ENCODE assay signal across 25 mouse cellular contexts in genomic region chr4:106615637-106616036, GRCm38 (mm10). TPM values are rescaled to one million over a fixed set of nuclear protein-coding genes. Genes with fewer than 3 reads are reported as not detected.
A peak's percentile ranks its signal among the peaks of the same experiment; 100 is the strongest.
DNase-seq lines count a peak whose midpoint lies in the region; ATAC-seq and TF ChIP-seq lines count a peak whose summit lies in the region.
"Had no signal": no experiment of that assay in that cellular context is flagged by ENCODE, and none has a peak within 500 bp of the region (broad histone marks: within the 10 kb centered on the region; RNA-seq: fewer than 3 reads in every experiment).

No protein-coding gene starts in this region.

- no peak overlapping the region for H3K4me3 ChIP-seq in heart, embryonic 11.5 days (ENCODE audit: low read depth, low read length)
- H3K4me3 ChIP-seq in ES-E14 (ENCODE audit: insufficient read depth in 1 of 2, low read depth in 1 of 2, low read length in 2 of 2, poor library complexity in 1 of 2, severe bottlenecking in 1 of 2): peak overlapping the region; percentile 11 to 50
- H3K4me3 ChIP-seq in liver, embryonic 12.5 days: no peak overlapping the region
- H3K4me3 ChIP-seq: hindbrain, embryonic 13.5 days; limb, embryonic 10.5 days; liver, embryonic 15.5 days; neural tube, embryonic 13.5 days had no signal

- H3K4me1 ChIP-seq in heart, embryonic 11.5 days (ENCODE audit: control insufficient read depth, insufficient read depth, low read length): no peaks in the 10 kb centered on the region; the same call in 1 of the 2 replicates
- H3K4me1 ChIP-seq in ES-E14 (ENCODE audit: control insufficient read depth in 2 of 2, insufficient read depth in 2 of 2, low read length in 2 of 2, poor library complexity in 1 of 2): peaks cover 2 to 28% of the 10 kb centered on the region in 2 experiments; a peak in 2 of 4 replicates
- peaks cover 52% of the 10 kb centered on the region for H3K4me1 ChIP-seq in liver, embryonic 12.5 days

- peaks cover 15% of the 10 kb centered on the region for H3K27me3 ChIP-seq in heart, embryonic 11.5 days (ENCODE audit: control insufficient read depth, insufficient read depth, low read length)
- peaks cover 51% of the 10 kb centered on the region for H3K27me3 ChIP-seq in liver, embryonic 12.5 days (replicated peaks)

- no peak overlapping the region for H3K9ac ChIP-seq in heart, embryonic 11.5 days (ENCODE audit: low read depth, low read length)
- H3K9ac ChIP-seq in ES-E14 (ENCODE audit: insufficient read depth, low read depth, low read length, poor library complexity, severe bottlenecking): peak overlapping the region; percentile 69; the same call in 1 of the 2 replicates
- peak overlapping the region; percentile 29; the same call in 1 of the 2 replicates for H3K9ac ChIP-seq in liver, embryonic 12.5 days
- H3K9ac ChIP-seq: hindbrain, embryonic 13.5 days; liver, embryonic 15.5 days; neural tube, embryonic 13.5 days had no signal

- no peaks in the 10 kb centered on the region for H3K36me3 ChIP-seq in heart, embryonic 11.5 days (ENCODE audit: control insufficient read depth, insufficient read depth, low read length)
- H3K36me3 ChIP-seq in ES-E14 (ENCODE audit: control insufficient read depth, insufficient read depth, low read length, poor library complexity, severe bottlenecking): no peaks in the 10 kb centered on the region
- no peaks in the 10 kb centered on the region for H3K36me3 ChIP-seq in liver, embryonic 12.5 days
- H3K36me3 ChIP-seq: hindbrain, embryonic 13.5 days; limb, embryonic 10.5 days; liver, embryonic 15.5 days; neural tube, embryonic 13.5 days had no signal

- no peaks in the 10 kb centered on the region for H3K9me3 ChIP-seq in heart, embryonic 11.5 days (replicated peaks; ENCODE audit: control insufficient read depth, low read length)
- no peaks in the 10 kb centered on the region for H3K9me3 ChIP-seq in ES-E14 (ENCODE audit: control insufficient read depth, insufficient read depth, low read depth, low read length)
- H3K9me3 ChIP-seq in liver, embryonic 12.5 days (replicated peaks): no peaks in the 10 kb centered on the region
- H3K9me3 ChIP-seq: hindbrain, embryonic 13.5 days; limb, embryonic 10.5 days; liver, embryonic 15.5 days; neural tube, embryonic 13.5 days had no signal

- in situ Hi-C loops in ES-E14 (cut with MboI; ENCODE audit: low sequenced_read_pairs in 2 of 2, unreplicated experiment in 2 of 2): loop anchor here in 1 of 2 experiments (10.0 kb wide), 1 partner anchor 99 kb away; no protein-coding TSS in a partner anchor

- peak; percentile 6; the same call in 1 of the 2 replicates for ATAC-seq in heart, embryonic 11.5 days (replicated peaks; ENCODE audit: insufficient number of reproducible peaks, low FRiP score, low TSS enrichment)
- ATAC-seq in liver, embryonic 12.5 days: no peak
- ATAC-seq: activated CD4-positive, CD25-positive, alpha-beta regulatory T cell, adult 4 months; intestine, postnatal 0 days had no signal

- WGBS in heart, embryonic 11.5 days (ENCODE audit: insufficient replicate concordance): 68% methylated on average over 12 of the region's 12 CpGs
- WGBS in liver, embryonic 12.5 days (ENCODE audit: insufficient replicate concordance): 66% methylated on average over 12 of the region's 12 CpGs

- intact Hi-C loops in heart, postnatal 36 days (cut with DNase I): no loop called here

- no peak overlapping the region for H3K27ac ChIP-seq in heart, embryonic 11.5 days (ENCODE audit: low read depth, low read length)
- no peak overlapping the region for H3K27ac ChIP-seq in ES-E14 (ENCODE audit: insufficient read depth, low read depth, low read length, poor library complexity, severe bottlenecking)
- peak overlapping the region; percentile 84; the same call in 1 of the 2 replicates for H3K27ac ChIP-seq in liver, embryonic 12.5 days
- H3K27ac ChIP-seq: hindbrain, embryonic 13.5 days; limb, embryonic 10.5 days; liver, embryonic 15.5 days; neural tube, embryonic 13.5 days had no signal

- H3K4me2 ChIP-seq in heart, embryonic 11.5 days: no peak overlapping the region
- H3K4me2 ChIP-seq in liver, embryonic 12.5 days: 0 out of 2 replicates have a peak overlapping the region, but pooled peaks have one; percentile 6
- H3K4me2 ChIP-seq: hindbrain, embryonic 13.5 days; liver, embryonic 15.5 days; neural tube, embryonic 13.5 days had no signal

- no peak for DNase-seq in heart, postnatal 36 days
- DNase-seq in ES-E14 (ENCODE audit: low read depth, low spot score): peak; percentile 68
- DNase-seq in thymus, postnatal 25 days: peak; percentile 34
- no peak for DNase-seq in c-Kit-positive CD71-positive TER-119-positive erythroid progenitor cells, embryonic 14.5 days (ENCODE audit: low spot score)
- DNase-seq in embryo, embryonic 11 days: no peak
- no peak for DNase-seq in cerebellum, postnatal 14 days
- DNase-seq: adrenal gland, postnatal 25 days; cerebellum, adult 9-10 months; heart, adult 18-20 months; lung, postnatal 10 days; right cerebral cortex, postnatal 25 days had no signal

TF ChIP-seq in ES-E14, 5 proteins besides CTCF, POLR2A, EP300 and RAD21:
- TF ChIP-seq ZNF384 (IDR thresholded peaks at IDR 0.05; ENCODE audit: low read depth, low read length) (no peak), CHD2 (IDR thresholded peaks at IDR 0.05; ENCODE audit: low read depth, low read length) (no peak), HCFC1 (IDR thresholded peaks at IDR 0.05; ENCODE audit: borderline replicate concordance, insufficient read depth, low read length) (no peak), ZC3H11A (IDR thresholded peaks at IDR 0.05; ENCODE audit: borderline replicate concordance, low read depth, low read length) (no peak), MAFK (IDR thresholded peaks at IDR 0.05; ENCODE audit: insufficient read depth, low read depth, low read length) (no peak)

RNA-seq across cellular contexts. Expression of gene Lexm, which starts 1.4 kb away (rescaled TPM):
- polyA plus RNA-seq in heart, embryonic 11.5 days (2014; fragmentation: Nextera tagmentation; extraction: Ambion mirVana): 0.34 and 1.3 TPM in 2 replicates
- not detected for total RNA-seq in heart, postnatal 36 days (2021)
- total RNA-seq in ES-E14 (2012; rRNA removed): 2.1 and 2.9 TPM in 2 replicates
- 0.17 and 0.26 TPM in 2 replicates for polyA plus RNA-seq in liver, embryonic 12.5 days (2016; fragmentation: Nextera tagmentation; extraction: Ambion mirVana)
- total RNA-seq: adrenal gland, postnatal 25 days; gastrocnemius, adult 8-10 months; heart, adult 18-20 months; layer of hippocampus, adult 18-20 months; megakaryocyte-erythroid progenitor cell, adult 5-6 weeks had no signal
- polyA plus RNA-seq: activated CD4-positive, CD25-positive, alpha-beta regulatory T cell, adult 4 months; embryonic facial prominence, embryonic 14.5 days; heart, postnatal 0 days; intestine, postnatal 0 days; kidney, embryonic 16.5 days; liver, embryonic 15.5 days had no signal

RNA-seq across cellular contexts. Expression of gene Ttc22, which starts 6.6 kb away (rescaled TPM):
- 0.43 and 0.66 TPM in 2 replicates for polyA plus RNA-seq in heart, embryonic 11.5 days (2014; fragmentation: Nextera tagmentation; extraction: Ambion mirVana)
- not detected for total RNA-seq in heart, postnatal 36 days (2021)
- total RNA-seq in ES-E14 (2012; rRNA removed): 0.09 and 0.16 TPM in 2 replicates
- polyA plus RNA-seq in liver, embryonic 12.5 days (2016; fragmentation: Nextera tagmentation; extraction: Ambion mirVana): 0.05 and 0.07 TPM in 2 replicates
- total RNA-seq: adrenal gland, postnatal 25 days; gastrocnemius, adult 8-10 months; heart, adult 18-20 months; megakaryocyte-erythroid progenitor cell, adult 5-6 weeks had no signal
- polyA plus RNA-seq: activated CD4-positive, CD25-positive, alpha-beta regulatory T cell, adult 4 months had no signal

RNA-seq across cellular contexts. Expression of gene Pars2, which starts 35.2 kb away (rescaled TPM):
- polyA plus RNA-seq in heart, embryonic 11.5 days (2014; fragmentation: Nextera tagmentation; extraction: Ambion mirVana): 11.3 and 12.2 TPM in 2 replicates
- 1 to 10 TPM; 3.2 to 5.6 TPM for total RNA-seq in heart, postnatal 36 days (2021)
- total RNA-seq in ES-E14 (2012; rRNA removed): 12.1 and 14.7 TPM in 2 replicates
- polyA plus RNA-seq in liver, embryonic 12.5 days (2016; fragmentation: Nextera tagmentation; extraction: Ambion mirVana): 6.9 and 7.5 TPM in 2 replicates

RNA-seq across cellular contexts. Expression of gene Dhcr24, which starts 54.8 kb away (rescaled TPM):
- 16.1 and 22.1 TPM in 2 replicates for polyA plus RNA-seq in heart, embryonic 11.5 days (2014; fragmentation: Nextera tagmentation; extraction: Ambion mirVana)
- 1 to 10 TPM; 1.4 to 2.3 TPM for total RNA-seq in heart, postnatal 36 days (2021)
- total RNA-seq in ES-E14 (2012; rRNA removed): 223 and 321 TPM in 2 replicates
- 5.8 and 5.9 TPM in 2 replicates for polyA plus RNA-seq in liver, embryonic 12.5 days (2016; fragmentation: Nextera tagmentation; extraction: Ambion mirVana)

Comparison
In these comparisons a context has a peak if more than half of its experiments do, and no peak if none do; other contexts are left out.
1. H3K4me3 ChIP-seq: peak in ES-E14 (2 of 2); none in heart, embryonic 11.5 days (single experiment) and liver, embryonic 12.5 days (single experiment).
2. DNase-seq: peak in ES-E14 (single experiment) and thymus, postnatal 25 days (single experiment); none in heart, postnatal 36 days (0 of 2), c-Kit-positive CD71-positive TER-119-positive erythroid progenitor cells, embryonic 14.5 days (single experiment), embryo, embryonic 11 days (single experiment) and cerebellum, postnatal 14 days (0 of 2).